ENCODE assay signal across 8 mouse cellular contexts in the genomic region with DNA sequence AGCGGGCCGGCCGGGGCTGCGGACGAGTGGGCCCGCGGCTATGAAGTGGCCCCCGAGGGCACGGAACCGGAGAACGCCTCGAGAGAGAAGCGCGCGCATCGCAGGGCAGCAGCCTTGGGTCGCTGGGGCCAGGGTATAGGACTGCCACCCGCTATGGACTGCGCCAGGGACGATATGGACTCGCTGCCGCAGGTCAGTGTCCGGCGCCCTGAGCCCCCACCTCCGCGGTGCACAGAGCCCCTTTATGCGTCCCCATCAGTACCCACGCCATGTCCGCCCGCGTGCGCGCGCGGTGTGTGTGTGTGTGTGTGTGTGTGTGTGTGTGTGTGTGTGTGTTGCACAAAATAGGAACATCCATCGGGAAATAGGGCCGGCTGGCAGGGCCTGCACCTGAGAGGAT. TPM values are rescaled to one million over a fixed set of nuclear protein-coding genes. Genes with fewer than 3 reads are reported as not detected.
DNase-seq lines count a peak whose midpoint lies in the region; ATAC-seq and TF ChIP-seq lines count a peak whose summit lies in the region.

No protein-coding gene starts in this region.

- no peaks in the 10 kb centered on the region for H3K9me3 ChIP-seq in kidney, embryonic 16.5 days (ENCODE audit: low read length)
- no peaks in the 10 kb centered on the region for H3K9me3 ChIP-seq in embryonic facial prominence, embryonic 13.5 days
- no peaks in the 10 kb centered on the region for H3K9me3 ChIP-seq in hindbrain, postnatal 0 days (ENCODE audit: low read length)
- H3K9me3 ChIP-seq in midbrain, embryonic 13.5 days: no peaks in the 10 kb centered on the region

- peak overlapping the region; percentile 52 for H3K4me3 ChIP-seq in kidney, embryonic 16.5 days (ENCODE audit: low read length)
- peak overlapping the region; percentile 61 for H3K4me3 ChIP-seq in embryonic facial prominence, embryonic 13.5 days
- peak overlapping the region; percentile 87 for H3K4me3 ChIP-seq in hindbrain, postnatal 0 days (ENCODE audit: low read length)
- peak overlapping the region; percentile 77 for H3K4me3 ChIP-seq in midbrain, embryonic 13.5 days (replicated peaks)

- H3K4me1 ChIP-seq in kidney, embryonic 16.5 days (ENCODE audit: insufficient read depth, low read length): peaks cover 4% of the 10 kb centered on the region
- H3K4me1 ChIP-seq in embryonic facial prominence, embryonic 13.5 days: 0 out of 2 replicates have a peak, but pooled peaks cover 9% of the 10 kb centered on the region
- peaks cover 16% of the 10 kb centered on the region for H3K4me1 ChIP-seq in hindbrain, postnatal 0 days (ENCODE audit: insufficient read depth, low read length)
- H3K4me1 ChIP-seq in midbrain, embryonic 13.5 days (replicated peaks): peaks cover 43% of the 10 kb centered on the region

- H3K27me3 ChIP-seq in kidney, embryonic 16.5 days (ENCODE audit: insufficient read depth, low read length): peaks cover 46% of the 10 kb centered on the region
- peaks cover 68% of the 10 kb centered on the region for H3K27me3 ChIP-seq in embryonic facial prominence, embryonic 13.5 days
- H3K27me3 ChIP-seq in hindbrain, postnatal 0 days (ENCODE audit: insufficient read depth, low read length): no peaks in the 10 kb centered on the region
- peaks cover 8% of the 10 kb centered on the region; the same call in 1 of the 2 replicates for H3K27me3 ChIP-seq in midbrain, embryonic 13.5 days

- no peak overlapping the region for H3K27ac ChIP-seq in kidney, embryonic 16.5 days (ENCODE audit: low read length)
- H3K27ac ChIP-seq in embryonic facial prominence, embryonic 13.5 days: no peak overlapping the region
- peak overlapping the region; percentile 95 for H3K27ac ChIP-seq in hindbrain, postnatal 0 days
- H3K27ac ChIP-seq in midbrain, embryonic 13.5 days: peak overlapping the region; percentile 90

- no peak for DNase-seq in kidney, postnatal 25 days
- peak; percentile 67 for DNase-seq in hindbrain, postnatal 0 days (ENCODE audit: low spot score)
- no peak for DNase-seq in lung, postnatal 36 days
- DNase-seq in ovary, adult 18-20 months (ENCODE audit: low spot score): no peak

- ATAC-seq in kidney, embryonic 16.5 days (ENCODE audit: low FRiP score, low TSS enrichment): peak; percentile 72; the same call in 1 of the 2 replicates
- ATAC-seq in embryonic facial prominence, embryonic 13.5 days (ENCODE audit: insufficient number of reproducible peaks, insufficient read depth, low FRiP score, low TSS enrichment, low read depth): 0 out of 2 replicates have a peak, but pooled peaks have one; percentile 35
- peak; percentile 60 for ATAC-seq in hindbrain, postnatal 0 days
- peak; percentile 82 for ATAC-seq in midbrain, embryonic 13.5 days
- ATAC-seq in erythroblast, adult 5-6 weeks (replicated peaks; ENCODE audit: low FRiP score, poor library complexity, severe bottlenecking): no peak

- H3K36me3 ChIP-seq in kidney, embryonic 16.5 days (ENCODE audit: insufficient read depth, low read length): no peaks in the 10 kb centered on the region
- no peaks in the 10 kb centered on the region for H3K36me3 ChIP-seq in embryonic facial prominence, embryonic 13.5 days
- no peaks in the 10 kb centered on the region for H3K36me3 ChIP-seq in hindbrain, postnatal 0 days (ENCODE audit: insufficient read depth, low read length)
- H3K36me3 ChIP-seq in midbrain, embryonic 13.5 days: no peaks in the 10 kb centered on the region

- 0 out of 2 replicates have a peak overlapping the region, but pooled peaks have one; percentile 44 for H3K9ac ChIP-seq in kidney, embryonic 16.5 days (replicated peaks; ENCODE audit: low read length)
- peak overlapping the region; percentile 76 for H3K9ac ChIP-seq in embryonic facial prominence, embryonic 13.5 days
- peak overlapping the region; percentile 95 for H3K9ac ChIP-seq in hindbrain, postnatal 0 days (replicated peaks; ENCODE audit: low read length)
- peak overlapping the region; percentile 94 for H3K9ac ChIP-seq in midbrain, embryonic 13.5 days (replicated peaks)

- peak overlapping the region; percentile 91 for H3K4me2 ChIP-seq in kidney, embryonic 16.5 days (replicated peaks; ENCODE audit: low read depth, low read length)
- peak overlapping the region; percentile 97 for H3K4me2 ChIP-seq in embryonic facial prominence, embryonic 13.5 days
- H3K4me2 ChIP-seq in hindbrain, postnatal 0 days (ENCODE audit: low read depth, low read length): peak overlapping the region; percentile 66
- H3K4me2 ChIP-seq in midbrain, embryonic 13.5 days (replicated peaks): peak overlapping the region; percentile 79

- under 1% methylated on average over 37 of the region's 37 CpGs for WGBS in kidney, embryonic 16.5 days
- WGBS in embryonic facial prominence, embryonic 13.5 days: under 1% methylated on average over 37 of the region's 37 CpGs
- under 1% methylated on average over 36 of the region's 37 CpGs for WGBS in hindbrain, postnatal 0 days
- WGBS in midbrain, embryonic 13.5 days: under 1% methylated on average over 37 of the region's 37 CpGs

- TF ChIP-seq CTCF in hindbrain, postnatal 0 days (IDR thresholded peaks at IDR 0.05; ENCODE audit: low read depth): no peak

RNA-seq across cellular contexts. Expression of gene B3gat1, which starts 0.5 kb away (rescaled TPM):
- polyA plus RNA-seq in kidney, embryonic 16.5 days (2015; fragmentation: Nextera tagmentation; extraction: Ambion mirVana): 0.07 and 0.12 TPM in 2 replicates
- polyA plus RNA-seq in embryonic facial prominence, embryonic 13.5 days (2015; fragmentation: Nextera tagmentation; extraction: Ambion mirVana): 1.8 and 2.7 TPM in 2 replicates
- total RNA-seq in hindbrain, postnatal 0 days (2014; rRNA removed): 180 and 203 TPM in 2 replicates
- polyA plus RNA-seq in hindbrain, postnatal 0 days (2015; fragmentation: Nextera tagmentation; extraction: Ambion mirVana): 32.8 and 37.6 TPM in 2 replicates
- 20.1 and 26.2 TPM in 2 replicates for polyA plus RNA-seq in midbrain, embryonic 13.5 days (2015; fragmentation: Nextera tagmentation; extraction: Ambion mirVana)
- not detected in 2 replicates for total RNA-seq in erythroblast, adult 5-6 weeks (2015; ENCODE audit: low replicate concordance)
- not detected in 2 replicates for total RNA-seq in erythroblast, adult 5-6 weeks (2017; ENCODE audit: low replicate concordance)

Comparison
In these comparisons a context has a peak if more than half of its experiments do, and no peak if none do; other contexts are left out.
1. H3K27ac ChIP-seq: peak in hindbrain, postnatal 0 days (single experiment) and midbrain, embryonic 13.5 days (single experiment); none in kidney, embryonic 16.5 days (single experiment) and embryonic facial prominence, embryonic 13.5 days (single experiment).
2. H3K9ac ChIP-seq: peak in every context shown above with its lines; median percentile 95 in hindbrain, postnatal 0 days; 94 in midbrain, embryonic 13.5 days; 76 in embryonic facial prominence, embryonic 13.5 days; 44 in kidney, embryonic 16.5 days.
3. Peak in every context shown above with its lines, with median percentiles within 50 percentile points of each other: H3K4me2 ChIP-seq and H3K4me3 ChIP-seq.